Mouse (Mus musculus) thymus, postnatal 10 days (tissue): ENCODE measurements around the gene G6pc2.

Source experiments
- DNase-seq, 2 experiments: peaks; one replicate each; pipeline ENCODE4 v3.0.0; 2021; ENCODE audit warnings: low spot score in 2 of 2

The G6pc2 gene

GRCm38 (mm10) chr2:69239315-69239714, 28.4 kb downstream of the G6pc2 start:
- DNase-seq, result no peak

GRCm38 (mm10) chr2:69244924-69245323, 34.1 kb downstream of the G6pc2 start:
- no peak for DNase-seq

- DNase-seq, result no peak
Measured at GRCm38 (mm10) chr2:69247081-69247480, 36.2 kb downstream of the G6pc2 start.

- no peak for DNase-seq
Measured at GRCm38 (mm10) chr2:69248221-69248755, 37.4 kb downstream of the G6pc2 start.

GRCm38 (mm10) chr2:69264069-69264618, 53.3 kb downstream of the G6pc2 start:
- no peak for DNase-seq

GRCm38 (mm10) chr2:69275875-69276274, 65.0 kb downstream of the G6pc2 start:
- DNase-seq, result no peak
